Mouse (Mus musculus) erythroid progenitor cell, adult 5-6 weeks (primary cell): ENCODE data around the gene Dpf3. TPM values are rescaled to one million over a fixed set of nuclear protein-coding genes. Genes with fewer than 3 reads are reported as not detected.

ENCODE experiments used
- ATAC-seq: replicated peaks from 2 replicates; pipeline ENCODE4 v1.8.0; 2016; ENCODE audit warnings: moderate number of reproducible peaks, mild to moderate bottlenecking, moderate TSS enrichment, inconsistent platforms; ENCODE audit not compliant: poor library complexity, low FRiP score, severe bottlenecking
- total RNA-seq, 2 experiments: library from RNA; stranded (forward) in 1 of 2; stranded (reverse) in 1 of 2; fragments of 150-400 nt in 1 of 2; fragments of 186-747, 209-891 nt in 1 of 2; gene quantifications; 2 replicates each; pipeline versions ENCODE4 v1.2.3 to v1.2.4; 2015 to 2017; ENCODE audit warnings: low replicate concordance in 2 of 2

The Dpf3 gene
- total RNA-seq, 2 experiments from 2014 or later = 40.7 to 194 TPM

DNA sequence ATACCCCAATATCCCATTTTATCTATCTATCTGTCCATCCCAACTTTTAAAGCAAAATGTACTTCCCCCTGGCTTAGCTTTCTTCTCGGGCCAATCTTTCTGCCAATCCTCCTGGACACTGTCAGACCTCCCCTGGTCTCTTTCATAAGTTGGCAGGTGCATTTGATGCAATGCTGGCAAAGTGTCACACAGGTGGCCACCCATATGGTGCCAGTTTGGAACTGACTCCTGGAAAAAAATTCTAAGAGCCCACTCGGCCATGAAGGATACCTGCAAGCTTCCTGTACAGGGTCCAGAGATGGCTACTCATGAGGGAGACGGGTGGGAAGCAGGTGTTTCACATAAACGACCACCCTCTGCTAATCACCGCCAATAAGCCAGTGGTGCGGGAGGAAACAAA, 307.0 kb downstream of the Dpf3 start:
- no peak for ATAC-seq

DNA sequence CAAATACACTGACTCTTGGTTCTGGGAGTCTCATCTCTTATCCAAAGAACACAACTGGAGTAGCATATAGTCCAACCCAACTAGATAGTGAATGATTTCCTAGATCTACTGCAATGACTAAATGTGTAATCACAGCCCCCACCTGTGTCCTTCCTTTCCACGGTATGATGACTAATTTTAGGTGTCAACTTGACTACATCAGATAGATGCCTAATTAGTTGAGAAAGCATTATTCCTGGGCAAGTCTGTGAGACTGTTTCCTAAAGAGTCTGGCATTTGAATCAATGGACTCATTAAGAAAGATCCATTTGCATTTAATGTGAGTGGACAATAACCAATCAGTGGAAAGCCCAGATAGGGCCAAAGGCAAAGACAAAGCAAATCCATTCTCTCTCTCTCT, 307.7 kb downstream of the Dpf3 start:
- ATAC-seq = no peak

DNA sequence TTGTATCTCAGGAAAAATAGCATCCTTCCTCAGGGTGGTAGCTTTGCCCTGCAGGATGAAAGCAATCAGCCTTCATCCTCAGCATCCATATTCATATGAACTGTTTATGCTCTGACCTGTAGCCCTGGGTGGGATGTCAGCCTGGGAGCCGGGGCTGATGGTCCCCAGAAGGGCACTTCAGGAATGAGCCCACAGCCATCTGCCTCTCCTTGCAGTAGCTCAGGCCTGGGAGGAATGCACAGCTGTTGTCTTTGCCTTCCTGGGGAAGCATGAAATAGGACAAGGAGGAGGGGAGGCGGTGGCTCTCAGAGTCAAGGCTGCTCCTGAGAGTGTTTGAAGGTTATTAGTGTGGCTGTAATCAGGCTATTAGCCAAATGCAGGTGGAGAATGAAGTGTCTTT, 308.7 kb downstream of the Dpf3 start:
- ATAC-seq = no peak

DNA sequence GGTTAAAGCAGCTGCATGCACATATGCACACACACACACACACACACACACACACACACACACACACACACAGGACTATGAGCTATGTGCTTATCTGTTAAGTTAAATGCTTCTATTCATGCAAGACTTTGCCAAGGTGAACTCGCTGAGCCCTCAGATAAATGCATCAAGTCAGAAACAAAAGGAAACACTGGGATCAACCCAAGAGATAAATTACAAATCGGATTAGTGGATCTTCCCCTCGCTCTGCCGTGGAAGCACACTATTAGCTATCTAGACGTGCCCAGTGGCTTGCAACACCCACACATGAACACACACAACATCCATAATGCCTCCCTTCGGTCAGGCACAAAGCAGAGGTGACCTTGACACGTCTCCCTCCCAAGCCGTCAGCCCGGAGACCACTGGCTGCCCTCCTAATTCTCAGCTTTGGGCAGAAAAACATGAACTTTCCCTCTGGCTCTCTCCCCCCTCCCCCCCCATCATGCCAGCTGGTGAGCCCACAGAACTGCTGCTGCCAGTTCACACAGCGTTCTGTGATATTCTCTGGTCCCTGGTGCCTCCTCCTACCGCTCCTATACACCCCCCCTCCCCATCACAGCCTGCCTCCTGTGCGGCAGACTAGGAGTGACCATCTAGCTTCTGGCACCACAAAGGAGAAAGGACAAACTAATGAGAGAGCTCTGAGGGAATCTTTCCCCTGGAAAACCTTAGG, 317.9 kb downstream of the Dpf3 start:
- no peak for ATAC-seq

GRCm38 (mm10) chr12:83168310-83168709, 319.2 kb downstream of the Dpf3 start:
- no peak for ATAC-seq

DNA sequence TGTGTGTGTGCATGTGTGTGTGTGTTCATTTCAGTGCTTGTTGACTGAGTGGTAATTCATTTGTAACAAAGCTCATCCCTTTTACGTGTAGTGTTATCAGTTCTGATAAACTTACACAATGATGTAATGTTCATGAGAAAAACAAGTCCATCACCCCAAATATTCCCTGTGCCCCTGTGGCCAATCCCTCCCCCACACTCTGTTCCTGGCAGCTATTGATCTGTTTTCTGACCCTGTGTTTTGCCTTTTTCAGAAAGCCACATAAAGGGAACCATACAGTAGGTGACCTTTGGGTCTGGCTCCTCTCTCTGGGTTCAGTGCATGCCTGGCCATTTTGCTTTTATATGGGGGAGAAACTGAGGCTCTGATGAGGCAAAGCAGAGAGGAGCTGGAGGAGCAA, 322.5 kb downstream of the Dpf3 start:
- no peak for ATAC-seq

Other genes with a start within 250 kb of the Dpf3 start
- gene Dcaf4, start 32.8 kb upstream of the Dpf3 start, total RNA-seq (2015; ENCODE audit: low replicate concordance) = 1.8 and 3.8 TPM in 2 replicates
- gene Dcaf4, start 32.8 kb upstream of the Dpf3 start, total RNA-seq (2017; ENCODE audit: low replicate concordance) = 3.0 and 5.3 TPM in 2 replicates
- 9.4 and 13.0 TPM in 2 replicates for gene Zfyve1, start 109.5 kb upstream of the Dpf3 start, total RNA-seq (2015; ENCODE audit: low replicate concordance)
- gene Zfyve1, start 109.5 kb upstream of the Dpf3 start, total RNA-seq (2017; ENCODE audit: low replicate concordance) = 34.5 and 42.1 TPM in 2 replicates
- 227 and 278 TPM in 2 replicates for gene Rbm25, start 143.5 kb upstream of the Dpf3 start, total RNA-seq (2015; ENCODE audit: low replicate concordance)
- gene Rbm25, start 143.5 kb upstream of the Dpf3 start, total RNA-seq (2017; ENCODE audit: low replicate concordance) = 216 and 257 TPM in 2 replicates
- 25.6 and 32.8 TPM in 2 replicates for gene Psen1, start 200.4 kb upstream of the Dpf3 start, total RNA-seq (2015; ENCODE audit: low replicate concordance)
- gene Psen1, start 200.4 kb upstream of the Dpf3 start, total RNA-seq (2017; ENCODE audit: low replicate concordance) = 20.8 and 24.3 TPM in 2 replicates